Mouse (Mus musculus) ES-Bruce4 (cell line): Measurements from ENCODE around the gene Tmem88.

Experiments used
- CTCF ChIP-seq: IDR thresholded peaks from one replicate; pipeline ENCODE4 v1.8.1; 2011; ENCODE audit warnings: low read depth, low read length
- EP300 ChIP-seq: IDR thresholded peaks from 2 replicates; pipeline ENCODE4 v1.6.1; 2011; ENCODE audit warnings: low read depth, low read length; ENCODE audit not compliant: insufficient read depth
- POLR2A ChIP-seq: IDR thresholded peaks from one replicate; pipeline ENCODE4 v1.8.1; 2011; ENCODE audit warnings: low read length; ENCODE audit not compliant: insufficient read depth

- TF ChIP-seq POLR2A = no peak
- TF ChIP-seq CTCF = no peak
- TF ChIP-seq EP300 = no peak
Measured at GRCm38 (mm10) chr11:69372056-69372779, 25.8 kb downstream of the Tmem88 start.
